Mouse (Mus musculus) liver, embryonic 14.5 days (tissue): ENCODE data around the gene Aldh1b1. TPM values are rescaled to one million over a fixed set of nuclear protein-coding genes. Genes with fewer than 3 reads are reported as not detected.
A peak's percentile ranks its signal among the peaks of the same experiment; 100 is the strongest.

ENCODE experiments used
- ATAC-seq: fragments of 200-750 bp; cut with Nextera tagmentation; 2 replicates; pipeline ENCODE4 v1.8.0; 2017; ENCODE audit warnings: moderate number of reproducible peaks, mild to moderate bottlenecking, moderate library complexity; ENCODE audit not compliant: insufficient read depth
- DNase-seq, 3 experiments: peaks; one replicate each; pipeline ENCODE4 v3.0.0-alpha.2; 2012 to 2013; ENCODE audit warnings: low read depth in 3 of 3, low spot score in 3 of 3
- H3K27ac ChIP-seq: fragments of 300-500 bp; sonication (generic); 2 replicates; pipeline ENCODE4 v1.5.1; 2014; ENCODE audit warnings: moderate library complexity, mild to moderate bottlenecking, control low read depth, inconsistent platforms
- H3K27me3 ChIP-seq: fragments of 300-500 bp; sonication (generic); 2 replicates; pipeline ENCODE4 v1.6.1; 2014; ENCODE audit warnings: mild to moderate bottlenecking, low read length, moderate library complexity; ENCODE audit not compliant: control insufficient read depth, insufficient read depth
- H3K36me3 ChIP-seq: fragments of 300-500 bp; sonication (generic); replicated peaks from 2 replicates; pipeline ENCODE4 v1.6.1; 2014; ENCODE audit warnings: low read depth; ENCODE audit not compliant: control insufficient read depth, insufficient read depth
- H3K4me1 ChIP-seq, 2 experiments: fragments of 200-500 bp in 1 of 2; fragments of 300-500 bp in 1 of 2; sonication (generic) in 1 of 2; replicated peaks; 2 replicates each; pipeline ENCODE4 v1.6.1; 2012 to 2014; ENCODE audit warnings: antibody characterized with exemption in 1 of 2, inconsistent platforms in 1 of 2, low read length in 1 of 2; ENCODE audit not compliant: control insufficient read depth in 2 of 2, insufficient read depth in 2 of 2
- H3K4me2 ChIP-seq: fragments of 300-500 bp; sonication (generic); 2 replicates; pipeline ENCODE4 v1.6.1; 2014; ENCODE audit warnings: low read depth, mild to moderate bottlenecking, control low read depth, moderate library complexity
- H3K4me3 ChIP-seq, 2 experiments: fragments of 200-500 bp in 1 of 2; fragments of 300-500 bp in 1 of 2; sonication (generic) in 1 of 2; 2 replicates each; pipeline ENCODE4 v1.5.1; 2012 to 2014; ENCODE audit warnings: low read depth in 2 of 2, low read length in 2 of 2, mild to moderate bottlenecking in 2 of 2, control low read depth in 1 of 2, inconsistent platforms in 1 of 2, moderate library complexity in 1 of 2; ENCODE audit not compliant: insufficient read depth in 1 of 2
- H3K9ac ChIP-seq: fragments of 300-500 bp; sonication (generic); replicated peaks from 2 replicates; pipeline ENCODE4 v1.6.1; 2014; ENCODE audit warnings: mild to moderate bottlenecking, control low read depth, moderate library complexity
- H3K9me3 ChIP-seq: fragments of 300-500 bp; sonication (generic); 2 replicates; pipeline ENCODE4 v1.6.1; 2016; ENCODE audit warnings: low read length, mixed read lengths; ENCODE audit not compliant: control insufficient read depth
- CTCF ChIP-seq: IDR thresholded peaks from 2 replicates; pipeline ENCODE4 v1.5.1; 2016; ENCODE audit warnings: antibody characterized with exemption, low read depth, control low read depth
- EP300 ChIP-seq: IDR thresholded peaks from 2 replicates; pipeline ENCODE4 v1.6.1; 2016; ENCODE audit warnings: antibody characterized with exemption, low read depth
- WGBS: fragments of 180-500 bp; shearing (Covaris S2); extraction: QIAGEN DNeasy Blood & Tissue Kit; methylation state at CpG from one replicate; pipeline ENCODE4 v1.1.7; 2014; ENCODE audit not compliant: insufficient replicate concordance; 5-methylcytosine and 5-hydroxymethylcytosine counted together
- polyA plus RNA-seq, 2 experiments: library from polyadenylated mRNA; depleted of rRNA in 1 of 2; stranded (reverse) in 1 of 2; unstranded in 1 of 2; fragments of >200 nt; fragmentation: Nextera tagmentation in 1 of 2; extraction: Ambion mirVana in 1 of 2; gene quantifications; 2 replicates each; pipeline versions ENCODE4 v1.2.1 to v1.2.3; 2012 to 2014

The Aldh1b1 gene
- polyA plus RNA-seq, 2 experiments: 23.4 to 30.5 TPM

- H3K9ac ChIP-seq: no peak overlapping the region
- no peaks in the 10 kb centered on the region; a peak in 1 of 4 replicates for H3K4me1 ChIP-seq
- ATAC-seq (no peak), DNase-seq (no peak)
- H3K4me3 ChIP-seq: no peak overlapping the region
- no peak overlapping the region for H3K27ac ChIP-seq
- H3K9me3 ChIP-seq: no peaks in the 10 kb centered on the region
- no peaks in the 10 kb centered on the region for H3K36me3 ChIP-seq
- no peaks in the 10 kb centered on the region for H3K27me3 ChIP-seq
- TF ChIP-seq EP300 (no peak), CTCF (no peak)
- 73% methylated on average over 14 of the region's 14 CpGs for WGBS
- H3K4me2 ChIP-seq: no peak overlapping the region
Measured at GRCm38 (mm10) chr4:45802900-45803299, 4.1 kb downstream of the Aldh1b1 start.

GRCm38 (mm10) chr4:45808034-45808433, 9.2 kb downstream of the Aldh1b1 start:
- DNase-seq: no peak
- Histone ChIP-seq H3K36me3 (no peaks in the 10 kb centered on the region), H3K4me1 (no peaks in the 10 kb centered on the region), H3K4me3 (no peak overlapping the region), H3K27ac (no peak overlapping the region), H3K9me3 (no peaks in the 10 kb centered on the region), H3K9ac (no peak overlapping the region), H3K4me2 (no peak overlapping the region), H3K27me3 (no peaks in the 10 kb centered on the region)
- no peak for ATAC-seq
- WGBS: 38% methylated on average over 7 of the region's 7 CpGs
- no peak for TF ChIP-seq EP300
- TF ChIP-seq CTCF: no peak

GRCm38 (mm10) chr4:45811250-45811649, 12.4 kb downstream of the Aldh1b1 start:
- H3K27me3 ChIP-seq: no peaks in the 10 kb centered on the region
- no peak overlapping the region for H3K4me2 ChIP-seq
- H3K36me3 ChIP-seq: no peaks in the 10 kb centered on the region
- no peaks in the 10 kb centered on the region for H3K4me1 ChIP-seq
- H3K27ac ChIP-seq: no peak overlapping the region
- DNase-seq: no peak
- 32% methylated on average over 8 of the region's 8 CpGs for WGBS
- no peak overlapping the region for H3K4me3 ChIP-seq
- ATAC-seq: no peak
- no peak overlapping the region for H3K9ac ChIP-seq
- no peaks in the 10 kb centered on the region for H3K9me3 ChIP-seq
- TF ChIP-seq EP300 (no peak), CTCF (no peak)

GRCm38 (mm10) chr4:45815542-45815941, 16.7 kb downstream of the Aldh1b1 start:
- no peak overlapping the region for H3K4me3 ChIP-seq
- ATAC-seq: no peak
- no peak overlapping the region for H3K9ac ChIP-seq
- DNase-seq: no peak
- no peaks in the 10 kb centered on the region for H3K27me3 ChIP-seq
- no peaks in the 10 kb centered on the region for H3K9me3 ChIP-seq
- H3K27ac ChIP-seq: no peak overlapping the region
- WGBS: 37% methylated on average over 7 of the region's 7 CpGs
- TF ChIP-seq EP300 (no peak), CTCF (peak; percentile 54)
- no peaks in the 10 kb centered on the region for H3K4me1 ChIP-seq
- H3K36me3 ChIP-seq: no peaks in the 10 kb centered on the region
- H3K4me2 ChIP-seq: no peak overlapping the region

GRCm38 (mm10) chr4:45818814-45819207, 20.0 kb downstream of the Aldh1b1 start:
- Histone ChIP-seq H3K9me3 (no peaks in the 10 kb centered on the region), H3K27me3 (peaks cover 3% of the 10 kb centered on the region; the same call in 1 of the 2 replicates), H3K36me3 (no peaks in the 10 kb centered on the region), H3K4me3 (no peak overlapping the region), H3K4me1 (no peaks in the 10 kb centered on the region), H3K27ac (no peak overlapping the region), H3K9ac (no peak overlapping the region), H3K4me2 (no peak overlapping the region)
- ATAC-seq (no peak), DNase-seq (no peak)
- 26% methylated on average over 4 of the region's 4 CpGs for WGBS
- no peak for TF ChIP-seq EP300
